Mouse (Mus musculus): ENCODE measurements around the gene Sephs2. TPM values are rescaled to one million over a fixed set of nuclear protein-coding genes. Genes with fewer than 3 reads are reported as not detected.
A peak's percentile ranks its signal among the peaks of the same experiment; 100 is the strongest.

Sephs2 gene
- polyA plus RNA-seq, 2 experiments from 2014 or later = 17.3 to 23.4 TPM

DNA sequence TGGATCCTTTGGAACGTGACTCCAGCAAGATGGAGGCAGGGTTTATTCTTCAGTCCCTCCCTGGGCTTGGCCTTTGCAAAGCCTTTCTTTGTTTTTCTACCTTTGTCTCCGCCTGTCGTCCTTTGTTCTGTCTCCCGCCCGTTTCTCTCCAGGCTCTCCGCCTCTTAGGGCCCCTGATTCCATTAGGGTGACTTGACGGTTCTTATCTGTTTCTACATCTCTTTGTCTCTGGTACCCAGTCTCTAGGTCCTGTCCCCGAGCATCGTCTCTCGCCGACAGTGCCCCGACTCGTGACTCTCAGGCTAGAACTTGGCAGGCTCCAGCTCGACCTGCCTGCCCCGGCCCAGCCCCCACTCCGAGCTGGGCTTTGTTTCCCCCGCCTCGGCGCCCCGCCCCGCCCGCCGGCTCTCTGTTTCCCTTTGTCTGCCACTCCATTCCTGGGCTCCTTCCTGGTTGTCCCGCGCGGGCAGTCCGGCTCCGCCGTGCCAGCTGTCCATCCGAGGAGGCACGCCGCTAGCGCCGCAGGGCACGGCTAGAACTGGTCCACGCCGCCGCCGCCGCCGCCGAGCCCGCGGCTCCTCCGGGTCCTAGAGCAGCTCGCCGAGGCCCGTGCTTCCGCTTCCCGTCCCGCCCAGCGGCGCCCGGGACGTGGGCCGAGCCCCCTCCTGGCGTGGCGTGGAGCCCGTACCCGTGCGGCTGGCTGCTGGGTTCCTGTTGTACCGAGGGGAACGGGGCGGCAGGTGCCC lies 41.1 kb downstream of the Sephs2 start, which contains the start of the genes Zfp553 and Sept1:
TSS of gene Zfp553 (plus strand) at position 440 of the 746 bp plus-strand sequence.
TSS of gene Sept1 (minus strand) at position 509 of the 746 bp plus-strand sequence.
- ATAC-seq = peak; percentile 81

DNA sequence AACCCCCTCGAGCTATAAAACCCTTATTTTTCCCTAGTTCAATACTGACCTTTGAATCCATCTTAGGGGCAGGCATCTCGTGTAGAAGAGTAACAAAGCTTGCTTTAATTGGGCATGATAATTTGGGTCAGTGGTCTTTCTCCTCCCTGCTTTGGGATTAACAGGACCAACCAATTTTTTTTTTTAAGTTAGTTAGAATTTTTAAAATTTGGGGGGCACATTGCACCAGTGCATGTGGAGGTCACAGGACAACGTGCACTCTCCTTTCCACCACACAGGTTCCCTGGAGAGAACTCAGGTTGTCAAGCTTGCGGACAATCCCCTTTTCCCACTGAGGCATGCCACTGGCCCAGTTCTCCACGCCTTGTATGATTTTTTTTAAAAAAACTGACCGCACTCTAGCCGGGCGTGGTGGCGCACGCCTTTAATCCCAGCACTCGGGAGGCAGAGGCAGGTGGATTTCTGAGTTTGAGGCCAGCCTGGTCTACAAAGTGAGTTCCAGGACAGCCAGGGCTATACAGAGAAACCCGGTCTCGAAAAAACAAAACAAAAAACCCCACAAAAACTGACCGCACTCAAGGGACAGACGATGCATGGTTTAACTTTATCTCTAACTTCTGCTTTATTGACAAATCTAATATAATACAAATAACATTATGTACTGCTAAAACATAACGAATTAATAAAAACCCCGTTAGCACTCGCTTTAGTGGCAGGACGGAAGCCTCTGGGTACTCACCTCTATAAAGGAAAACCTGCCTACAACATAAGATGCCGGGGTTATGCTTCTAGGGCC lies 41.8 kb downstream of the Sephs2 start:
- peak; percentile 15 for ATAC-seq

DNA sequence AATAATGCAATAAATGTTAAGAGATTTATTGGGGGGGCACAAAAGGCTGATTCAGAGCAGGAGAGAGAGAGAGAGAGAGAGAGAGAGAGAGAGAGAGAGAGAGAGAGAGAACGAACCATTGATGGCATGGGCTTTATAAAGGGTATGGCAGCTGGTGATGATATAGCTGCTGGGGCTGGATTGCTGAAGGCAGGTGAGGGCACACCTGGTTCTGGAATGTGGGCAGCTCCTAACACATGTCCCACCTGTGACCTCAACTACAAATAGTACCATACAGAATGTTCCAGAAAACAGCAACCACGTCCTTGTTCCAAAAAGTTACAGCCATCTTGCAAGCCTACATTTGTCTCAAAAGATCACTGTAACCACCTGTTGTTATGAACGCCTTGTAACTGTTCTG lies 42.5 kb downstream of the Sephs2 start:
- ATAC-seq = no peak

DNA sequence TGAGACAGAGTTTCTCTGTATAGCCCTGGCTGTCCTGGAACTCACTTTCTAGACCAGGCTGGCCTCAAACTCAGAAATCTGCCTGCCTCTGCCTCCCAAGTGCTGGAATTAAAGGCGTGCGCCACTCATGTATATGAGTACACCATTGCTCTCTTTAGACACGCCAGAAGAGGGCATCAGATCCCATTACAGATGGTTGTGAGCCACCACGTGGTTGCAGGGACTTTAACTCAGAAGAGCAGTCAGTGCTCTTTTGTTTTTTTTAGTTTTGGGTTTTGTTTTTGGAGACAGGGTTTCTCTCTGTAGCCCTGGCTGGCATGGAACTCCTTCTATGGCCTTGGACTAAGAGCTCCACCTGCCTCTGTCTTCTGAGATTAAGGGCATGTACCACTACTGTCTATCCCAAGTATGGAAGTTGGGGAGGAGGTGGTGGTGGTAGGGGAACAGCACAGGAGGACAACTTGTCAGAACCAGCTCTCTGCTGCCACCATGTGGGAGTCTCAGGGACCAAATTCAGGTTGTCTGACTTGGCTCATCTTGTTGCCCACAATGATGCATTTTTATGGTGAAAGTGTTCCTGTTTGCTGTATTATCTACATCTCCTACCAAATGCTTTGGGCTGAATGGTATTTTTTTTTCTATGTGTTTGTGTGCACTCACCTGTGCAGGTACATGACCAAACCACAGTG lies 45.1 kb downstream of the Sephs2 start:
- peak; percentile 56 for ATAC-seq

DNA sequence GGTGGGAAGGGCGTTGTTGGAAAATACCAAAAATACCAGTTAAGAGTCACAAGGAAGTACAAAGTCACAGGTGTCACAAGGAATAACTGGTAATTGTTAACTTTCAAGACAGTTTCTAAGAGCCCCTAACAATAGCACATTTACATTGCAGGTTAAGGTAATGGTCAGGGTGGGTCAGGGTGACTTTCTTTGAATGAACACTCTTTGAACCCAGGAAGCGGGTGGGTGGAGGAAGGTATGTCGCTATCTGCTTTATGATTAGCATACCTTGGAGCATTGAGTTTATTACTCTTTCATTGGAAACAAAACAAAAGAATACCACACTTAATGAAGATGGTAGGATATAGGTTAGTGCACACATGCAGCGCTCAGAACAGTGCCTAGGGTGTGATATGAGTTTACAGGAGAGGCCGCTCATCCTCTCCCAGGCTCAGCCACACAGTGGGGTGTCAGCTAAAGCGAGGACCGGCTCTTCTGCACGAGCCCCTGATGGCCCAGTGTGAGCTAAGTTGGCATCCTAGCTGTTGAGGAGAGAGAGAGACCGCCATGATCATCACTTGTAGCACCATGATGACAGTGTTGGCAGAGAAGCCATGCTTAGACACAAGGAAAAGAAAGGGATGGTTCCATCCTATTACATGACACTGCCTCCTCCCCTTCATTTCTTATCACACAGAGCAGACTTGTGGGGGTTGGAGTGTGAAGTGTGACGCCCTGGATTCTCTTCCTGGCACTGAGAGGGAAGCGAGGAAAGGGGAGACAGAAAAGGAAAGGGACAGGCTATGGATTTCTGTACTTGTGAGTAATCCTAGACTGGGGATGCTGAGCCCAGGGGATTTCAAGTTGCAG lies 48.5 kb downstream of the Sephs2 start:
- no peak for ATAC-seq

DNA sequence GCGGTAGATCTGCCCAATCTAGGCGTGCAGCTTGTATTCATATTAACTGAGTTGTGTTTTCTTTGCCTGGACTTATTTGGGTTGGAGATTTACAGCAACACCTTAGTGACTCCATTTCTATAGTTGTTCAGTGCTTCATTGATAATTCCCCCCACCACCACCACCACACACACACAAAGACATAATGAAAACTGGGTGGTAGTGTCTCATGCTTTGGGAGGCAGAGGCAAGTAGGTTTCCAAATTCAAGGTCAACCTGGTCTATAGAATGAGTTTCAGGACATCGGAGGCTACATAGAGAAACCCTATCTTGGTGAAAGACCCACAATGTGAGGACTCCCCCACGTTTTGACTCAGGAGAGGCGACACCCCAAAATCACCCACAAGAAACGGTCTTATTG lies 49.2 kb downstream of the Sephs2 start:
- no peak for ATAC-seq

DNA sequence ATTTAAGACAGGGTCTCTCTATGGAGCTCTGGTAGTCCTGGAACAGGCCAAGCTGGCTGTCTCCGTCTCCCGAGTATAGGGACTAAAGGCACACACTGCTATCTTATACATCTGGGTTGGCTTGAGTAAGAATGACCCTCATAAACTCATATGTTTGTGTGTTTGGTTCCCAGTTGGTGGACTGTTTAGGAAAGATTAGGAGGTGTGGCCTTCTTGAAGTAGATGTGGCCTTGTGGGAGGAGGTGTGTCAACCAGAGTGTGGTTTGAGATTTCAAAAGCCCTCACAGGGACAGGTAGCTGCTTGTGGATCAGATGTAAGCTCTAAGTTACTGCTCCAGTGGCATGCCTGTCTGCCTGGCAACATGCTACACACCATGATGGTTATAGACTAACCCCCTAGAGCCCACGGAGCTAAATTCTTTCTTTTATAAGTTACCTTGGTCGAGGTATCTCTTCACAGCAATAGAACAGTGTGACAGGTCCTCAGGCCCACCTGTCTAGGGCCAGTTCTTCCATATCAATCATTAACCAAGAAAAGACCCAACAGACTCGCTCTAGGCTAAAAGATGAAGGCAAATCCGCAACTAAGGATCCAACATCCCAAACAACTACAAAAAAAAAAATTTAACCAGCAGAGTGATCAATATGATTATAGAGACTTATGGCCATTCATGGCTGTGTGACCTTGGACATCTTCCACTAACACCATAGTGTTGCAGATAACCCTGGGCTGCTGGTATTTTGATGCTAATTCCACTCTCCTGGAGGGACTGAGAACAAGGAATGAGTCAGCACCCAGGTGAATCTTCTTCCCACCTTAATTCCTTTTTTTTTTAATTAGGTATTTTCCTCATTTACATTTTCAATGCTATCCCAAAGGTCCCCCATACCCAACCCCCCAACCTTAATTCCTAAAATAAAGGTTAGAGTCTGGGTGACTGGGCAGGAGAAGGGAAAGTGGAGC lies 50.1 kb downstream of the Sephs2 start:
- ATAC-seq = no peak

DNA sequence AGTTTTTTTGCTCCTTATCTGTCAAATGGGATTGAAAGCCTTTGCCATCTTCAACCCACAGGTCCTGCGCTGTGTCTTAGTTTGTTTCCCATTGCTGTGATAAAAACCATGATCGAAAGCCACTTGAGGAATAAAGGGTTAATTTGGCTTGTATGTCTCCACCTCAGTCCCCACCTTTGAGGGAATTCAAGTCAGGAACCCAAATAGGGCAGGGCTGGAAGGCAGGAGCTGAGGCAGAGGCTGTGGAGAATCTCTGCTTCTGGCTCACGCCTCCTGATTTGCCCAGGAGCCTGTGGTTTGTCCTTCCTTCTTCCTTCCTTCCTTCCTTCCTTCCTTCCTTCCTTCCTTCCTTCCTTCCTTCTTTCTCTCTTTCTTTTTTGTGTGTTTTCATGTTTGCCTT lies 50.7 kb downstream of the Sephs2 start:
- no peak for ATAC-seq

Other genes starting within 250 kb of the Sephs2 start
- gene Maz, start 247.0 kb downstream of the Sephs2 start, polyA plus RNA-seq (2017; shearing (Covaris generic)) = 10 to 100 TPM; 14.5 to 18.4 TPM
- 10 to 100 TPM; 13.9 to 20.5 TPM for gene Kif22, start 231.6 kb downstream of the Sephs2 start, polyA plus RNA-seq (2017; shearing (Covaris generic))
- under 1 TPM in 1 of 2 experiments, not detected in 1; 0.81 TPM for gene Zg16, start 186.7 kb downstream of the Sephs2 start, polyA plus RNA-seq (2017; shearing (Covaris generic))
- gene AI467606, start 182.7 kb downstream of the Sephs2 start, polyA plus RNA-seq (2017; shearing (Covaris generic)) = 100 to 1,000 TPM; 274 to 321 TPM
- gene Qprt, start 151.8 kb downstream of the Sephs2 start, polyA plus RNA-seq (2017; shearing (Covaris generic)) = 10 to 100 TPM in 1 of 2 experiments, 1 to 10 TPM in 1; 7.5 to 15.2 TPM
- gene Spn, start 136.2 kb downstream of the Sephs2 start, polyA plus RNA-seq (2017; shearing (Covaris generic)) = 100 to 1,000 TPM; 101 to 103 TPM
- 10 to 100 TPM; 39.7 to 51.9 TPM for gene Cd2bp2, start 78.0 kb downstream of the Sephs2 start, polyA plus RNA-seq (2017; shearing (Covaris generic))
- 10 to 100 TPM; 12.5 to 18.4 TPM for gene Tbc1d10b, start 65.6 kb downstream of the Sephs2 start, polyA plus RNA-seq (2017; shearing (Covaris generic))
- gene Mylpf, start 65.2 kb downstream of the Sephs2 start, polyA plus RNA-seq (2017; shearing (Covaris generic)) = 10 to 100 TPM; 25.4 to 31.5 TPM
- 1 to 10 TPM; 6.6 to 7.9 TPM for gene Zfp553, start 41.0 kb downstream of the Sephs2 start, polyA plus RNA-seq (2017; shearing (Covaris generic))
- 100 to 1,000 TPM; 819 to 912 TPM for gene Sept1, start 40.9 kb downstream of the Sephs2 start, polyA plus RNA-seq (2017; shearing (Covaris generic))
- 1 to 10 TPM; 1.3 to 1.6 TPM for gene Zfp771, start 29.8 kb downstream of the Sephs2 start, polyA plus RNA-seq (2017; shearing (Covaris generic))
- gene Dctpp1, start 13.3 kb downstream of the Sephs2 start, polyA plus RNA-seq (2017; shearing (Covaris generic)) = 10 to 100 TPM; 39.7 to 50.1 TPM
- gene Itgal, start 22.2 kb upstream of the Sephs2 start, polyA plus RNA-seq (2017; shearing (Covaris generic)) = 100 to 1,000 TPM; 169 to 297 TPM
- gene Zfp768, start 71.5 kb upstream of the Sephs2 start, polyA plus RNA-seq (2017; shearing (Covaris generic)) = not detected
- gene Zfp747, start 102.0 kb upstream of the Sephs2 start, polyA plus RNA-seq (2017; shearing (Covaris generic)) = 10 to 100 TPM; 12.7 to 17.6 TPM
- 1 to 10 TPM; 7.3 to 9.9 TPM for gene 9130019O22Rik, start 113.1 kb upstream of the Sephs2 start, polyA plus RNA-seq (2017; shearing (Covaris generic))
- 1 to 10 TPM; 3.2 to 5.5 TPM for gene E430018J23Rik, start 119.6 kb upstream of the Sephs2 start, polyA plus RNA-seq (2017; shearing (Covaris generic))
- gene Zfp764, start 132.8 kb upstream of the Sephs2 start, polyA plus RNA-seq (2017; shearing (Covaris generic)) = 1 to 10 TPM; 6.0 to 9.1 TPM
- 10 to 100 TPM; 16.0 to 18.9 TPM for gene Zfp688, start 148.0 kb upstream of the Sephs2 start, polyA plus RNA-seq (2017; shearing (Covaris generic))
- 1 to 10 TPM; 5.6 to 7.9 TPM for gene Zfp689, start 175.1 kb upstream of the Sephs2 start, polyA plus RNA-seq (2017; shearing (Covaris generic))
- 100 to 1,000 TPM; 181 to 236 TPM for gene Prr14, start 185.6 kb upstream of the Sephs2 start, polyA plus RNA-seq (2017; shearing (Covaris generic))
- gene Fbrs, start 205.1 kb upstream of the Sephs2 start, polyA plus RNA-seq (2017; shearing (Covaris generic)) = 10 to 100 TPM; 22.9 to 24.0 TPM
- 10 to 100 TPM in 1 of 2 experiments, 1 to 10 TPM in 1; 9.1 to 11.4 TPM for gene Srcap, start 237.9 kb upstream of the Sephs2 start, polyA plus RNA-seq (2017; shearing (Covaris generic))
- gene Gm42715, start 245.5 kb upstream of the Sephs2 start, polyA plus RNA-seq (2017; shearing (Covaris generic)) = 10 to 100 TPM; 29.9 to 31.9 TPM

Measured in CD4-positive, CD25-positive, alpha-beta regulatory T cell, adult 4 months (primary cell).